Mouse (Mus musculus) MEL (cell line): ENCODE results near the gene Ppp4r2. TPM values are rescaled to one million over a fixed set of nuclear protein-coding genes. Genes with fewer than 3 reads are reported as not detected.

Experiments used
- DNase-seq: peaks from one replicate; pipeline ENCODE4 v3.0.0; 2011; ENCODE audit warnings: low read depth, low spot score
- H3K27ac ChIP-seq: 2 replicates; pipeline ENCODE4 v1.5.1; 2012; ENCODE audit warnings: low read depth, mild to moderate bottlenecking, control low read depth, low read length, moderate library complexity; ENCODE audit not compliant: control insufficient read depth
- H3K27me3 ChIP-seq, 2 experiments: fragments of 150-350 bp in 1 of 2; sonication (generic) in 1 of 2; 2 replicates each; pipeline ENCODE4 v1.6.1; 2012; ENCODE audit warnings: low read length in 2 of 2, mild to moderate bottlenecking in 2 of 2, improper control_type of control experiment in 1 of 2, moderate library complexity in 1 of 2; ENCODE audit not compliant: insufficient read depth in 2 of 2, control insufficient read depth in 1 of 2
- H3K36me3 ChIP-seq, 2 experiments: 2 replicates each; pipeline ENCODE4 v1.6.1; 2012 to 2014; ENCODE audit warnings: low read length in 2 of 2, improper control_type of control experiment in 1 of 2, inconsistent platforms in 1 of 2, mild to moderate bottlenecking in 1 of 2; ENCODE audit not compliant: insufficient read depth in 2 of 2, control insufficient read depth in 1 of 2
- H3K4me1 ChIP-seq, 2 experiments: fragments of 150-350 bp in 1 of 2; sonication (generic) in 1 of 2; 2 replicates each; pipeline ENCODE4 v1.6.1; 2012; ENCODE audit warnings: low read length in 2 of 2, improper control_type of control experiment in 1 of 2, mild to moderate bottlenecking in 1 of 2; ENCODE audit not compliant: insufficient read depth in 2 of 2, control insufficient read depth in 1 of 2
- H3K4me3 ChIP-seq, 2 experiments: fragments of 150-350 bp in 1 of 2; sonication (generic) in 1 of 2; 2 replicates each; pipeline ENCODE4 v1.5.1; 2012; ENCODE audit warnings: low read depth in 2 of 2, low read length in 2 of 2, mild to moderate bottlenecking in 2 of 2, moderate library complexity in 2 of 2, control low read depth in 1 of 2, improper control_type of control experiment in 1 of 2; ENCODE audit not compliant: control insufficient read depth in 1 of 2, insufficient read depth in 1 of 2
- H3K79me2 ChIP-seq: 2 replicates; pipeline ENCODE4 v1.6.1; 2012; ENCODE audit warnings: mild to moderate bottlenecking, low read length, moderate library complexity; ENCODE audit not compliant: control insufficient read depth, poor library complexity, insufficient read depth
- H3K9ac ChIP-seq: 2 replicates; pipeline ENCODE4 v1.6.1; 2012; ENCODE audit warnings: low read depth, mild to moderate bottlenecking, control low read depth, low read length, moderate library complexity; ENCODE audit not compliant: control insufficient read depth, poor library complexity, severe bottlenecking
- H3K9me3 ChIP-seq: fragments of 150-350 bp; sonication (generic); replicated peaks from 2 replicates; pipeline ENCODE4 v1.6.1; 2012; ENCODE audit warnings: mild to moderate bottlenecking, low read length, improper control_type of control experiment, moderate library complexity; ENCODE audit not compliant: insufficient read depth
- BHLHE40 ChIP-seq: IDR thresholded peaks from 2 replicates; pipeline ENCODE4 v1.6.1; 2012; ENCODE audit warnings: low read depth, mild to moderate bottlenecking, inconsistent platforms, low read length, improper control_type of control experiment, borderline replicate concordance
- CHD2 ChIP-seq: IDR thresholded peaks from 2 replicates; pipeline ENCODE4 v1.6.1; 2011; ENCODE audit warnings: low read length, improper control_type of control experiment
- CTCF ChIP-seq, 3 experiments: IDR thresholded peaks in 2 of 3; conservative IDR thresholded peaks in 1 of 3; 2 replicates each; pipeline ENCODE4 v1.5.1; 2011 to 2012; ENCODE audit warnings: low read length in 3 of 3, low read depth in 2 of 3, mild to moderate bottlenecking in 2 of 3, improper control_type of control experiment in 1 of 3, inconsistent platforms in 1 of 3, mixed read lengths in 1 of 3, moderate library complexity in 1 of 3; ENCODE audit not compliant: control insufficient read depth in 1 of 3, insufficient read depth in 1 of 3, poor library complexity in 1 of 3, severe bottlenecking in 1 of 3
- ELF1 ChIP-seq: IDR thresholded peaks from 2 replicates; pipeline ENCODE4 v1.6.1; 2014; ENCODE audit warnings: low read depth, mild to moderate bottlenecking, inconsistent platforms, low read length, improper control_type of control experiment, moderate library complexity
- EP300 ChIP-seq, 2 experiments: IDR thresholded peaks; 2 replicates each; pipeline ENCODE4 v1.6.1; 2011; ENCODE audit warnings: improper control_type of control experiment in 2 of 2, low read length in 2 of 2, low read depth in 1 of 2, mild to moderate bottlenecking in 1 of 2
- HCFC1 ChIP-seq: IDR thresholded peaks from 2 replicates; pipeline ENCODE4 v1.6.1; 2012; ENCODE audit warnings: low read depth, mild to moderate bottlenecking, inconsistent platforms, low read length, improper control_type of control experiment, moderate library complexity
- JUND ChIP-seq: IDR thresholded peaks from 2 replicates; pipeline ENCODE4 v1.6.1; 2011; ENCODE audit warnings: low read depth, mild to moderate bottlenecking, improper control_type of control experiment, low read length
- KAT2A ChIP-seq: conservative IDR thresholded peaks from 2 replicates; pipeline ENCODE4 v1.6.1; 2012; ENCODE audit warnings: low read depth, low read length, improper control_type of control experiment, inconsistent platforms
- MAFK ChIP-seq: IDR thresholded peaks from 2 replicates; pipeline ENCODE4 v1.6.1; 2011; ENCODE audit warnings: low read depth, mild to moderate bottlenecking, low read length, improper control_type of control experiment, borderline replicate concordance
- MYC ChIP-seq: IDR thresholded peaks from 2 replicates; pipeline ENCODE4 v1.6.1; 2011; ENCODE audit warnings: low read depth, mild to moderate bottlenecking, low read length, improper control_type of control experiment, moderate library complexity
- NELFE ChIP-seq: IDR thresholded peaks from 2 replicates; pipeline ENCODE4 v1.6.1; 2011; ENCODE audit warnings: low read depth, low read length, improper control_type of control experiment
- NRF1 ChIP-seq: IDR thresholded peaks from 2 replicates; pipeline ENCODE4 v1.6.1; 2014; ENCODE audit warnings: low read depth, mild to moderate bottlenecking, inconsistent platforms, low read length, improper control_type of control experiment, moderate library complexity; ENCODE audit not compliant: poor library complexity, insufficient read depth, severe bottlenecking
- RAD21 ChIP-seq: IDR thresholded peaks from 2 replicates; pipeline ENCODE4 v1.6.1; 2011; ENCODE audit warnings: mild to moderate bottlenecking, low read depth, low read length, improper control_type of control experiment
- RCOR1 ChIP-seq: IDR thresholded peaks from 2 replicates; pipeline ENCODE4 v1.6.1; 2012; ENCODE audit warnings: low read depth, mild to moderate bottlenecking, inconsistent platforms, low read length, improper control_type of control experiment
- SIN3A ChIP-seq: IDR thresholded peaks from 2 replicates; pipeline ENCODE4 v1.6.1; 2012; ENCODE audit warnings: low read length, improper control_type of control experiment, inconsistent platforms
- SMC3 ChIP-seq: IDR thresholded peaks from 2 replicates; pipeline ENCODE4 v1.6.1; 2011; ENCODE audit warnings: low read depth, low read length, improper control_type of control experiment
- ZC3H11A ChIP-seq: IDR thresholded peaks from 2 replicates; pipeline ENCODE4 v1.6.1; 2012; ENCODE audit warnings: low read depth, mild to moderate bottlenecking, inconsistent platforms, low read length, improper control_type of control experiment
- ZKSCAN1 ChIP-seq: IDR thresholded peaks from 2 replicates; pipeline ENCODE4 v1.6.1; 2012; ENCODE audit warnings: low read depth, mild to moderate bottlenecking, inconsistent platforms, low read length, improper control_type of control experiment, moderate library complexity
- ZNF384 ChIP-seq: IDR thresholded peaks from 2 replicates; pipeline ENCODE4 v1.6.1; 2012; ENCODE audit warnings: low read depth, mild to moderate bottlenecking, inconsistent platforms, low read length, improper control_type of control experiment
- polyA plus RNA-seq, 2 experiments: library from polyadenylated mRNA; stranded (reverse) in 1 of 2; unstranded in 1 of 2; fragments of >175 nt in 1 of 2; fragments of >200 nt in 1 of 2; gene quantifications; 2 replicates each; pipeline versions ENCODE4 v1.2.1 to v1.2.4; 2012; ENCODE audit warnings: low replicate concordance in 2 of 2, low read depth in 1 of 2; ENCODE audit not compliant: insufficient read length in 2 of 2, insufficient read depth in 1 of 2, missing spikeins in 1 of 2
- total RNA-seq: library from RNA; depleted of rRNA; stranded (reverse); fragments of 300-350 nt; gene quantifications from 2 replicates; pipeline ENCODE4 v1.2.3, GENCODE M21; 2012

The Ppp4r2 gene
- total and polyA plus RNA-seq, 3 experiments: 57.1 to 61.4 TPM; not detected in 1

DNA sequence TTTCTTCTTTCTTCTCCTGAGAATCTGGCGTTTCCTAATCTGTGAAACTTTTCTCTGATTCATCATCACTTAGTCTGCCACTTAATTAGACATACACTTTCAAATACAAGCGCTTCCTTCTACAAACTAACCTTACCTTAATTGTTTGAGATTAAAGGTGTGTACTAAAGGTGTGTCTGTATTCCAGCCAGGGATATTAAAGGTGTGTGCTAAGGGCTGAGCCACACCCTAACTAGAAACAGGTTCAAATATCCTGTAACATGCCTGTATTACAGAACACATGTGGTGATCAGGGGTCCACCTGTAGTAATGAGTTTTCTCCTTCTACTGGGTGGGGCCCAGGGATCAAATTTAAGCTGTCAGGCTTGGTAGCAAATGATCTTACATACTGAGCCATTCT is 12.1 kb upstream of the Ppp4r2 start:
- H3K9me3 ChIP-seq: no peaks in the 10 kb centered on the region
- no peaks in the 10 kb centered on the region for H3K79me2 ChIP-seq
- no peak for TF ChIP-seq HCFC1
- no peak for TF ChIP-seq NRF1
- no peak for TF ChIP-seq JUND
- no peak overlapping the region for H3K9ac ChIP-seq
- no peaks in the 10 kb centered on the region for H3K4me1 ChIP-seq
- H3K4me3 ChIP-seq: no peak overlapping the region
- no peak for DNase-seq
- no peaks in the 10 kb centered on the region; a peak in 1 of 4 replicates for H3K27me3 ChIP-seq
- no peak overlapping the region for H3K27ac ChIP-seq
- H3K36me3 ChIP-seq: no peaks in the 10 kb centered on the region

DNA sequence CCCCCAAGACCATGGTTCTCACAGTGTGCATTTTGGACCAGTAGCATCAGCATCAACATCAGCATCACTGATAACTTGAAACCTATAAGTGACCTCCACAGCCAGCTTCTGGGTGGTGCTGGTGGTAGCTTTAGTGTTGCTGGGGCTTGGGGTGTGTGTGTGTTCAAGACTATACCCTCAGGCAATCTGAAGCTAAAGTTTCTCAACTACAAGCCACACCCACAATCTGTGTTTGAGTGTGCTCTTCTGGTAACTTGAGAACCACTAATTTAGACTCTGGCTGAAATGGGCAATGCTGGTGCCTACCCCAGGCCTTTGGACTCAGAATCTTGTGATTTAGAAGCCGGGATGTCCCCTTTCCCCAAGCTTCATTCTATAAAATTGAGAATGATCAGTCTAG is 10.1 kb upstream of the Ppp4r2 start:
- Histone ChIP-seq H3K27ac (no peak overlapping the region), H3K27me3 (no peaks in the 10 kb centered on the region; a peak in 1 of 4 replicates), H3K36me3 (no peaks in the 10 kb centered on the region), H3K4me1 (no peaks in the 10 kb centered on the region), H3K9me3 (no peaks in the 10 kb centered on the region), H3K4me3 (no peak overlapping the region), H3K9ac (no peak overlapping the region), H3K79me2 (no peaks in the 10 kb centered on the region)
- TF ChIP-seq MYC: no peak
- no peak for TF ChIP-seq EP300 (IDR thresholded peaks at IDR 0.05; ENCODE audit: low read depth in 1 of 2, low read length in 2 of 2)
- no peak for TF ChIP-seq BHLHE40
- TF ChIP-seq ZKSCAN1: no peak
- no peak for TF ChIP-seq CTCF (IDR thresholded peaks at IDR 0.05 in 2 of 3, conservative IDR thresholded peaks at IDR 0.05 in 1 of 3; ENCODE audit: control insufficient read depth in 1 of 3, insufficient read depth in 1 of 3, low read depth in 2 of 3, low read length in 3 of 3, poor library complexity in 1 of 3, severe bottlenecking in 1 of 3)
- TF ChIP-seq ELF1: no peak
- no peak for DNase-seq

DNA sequence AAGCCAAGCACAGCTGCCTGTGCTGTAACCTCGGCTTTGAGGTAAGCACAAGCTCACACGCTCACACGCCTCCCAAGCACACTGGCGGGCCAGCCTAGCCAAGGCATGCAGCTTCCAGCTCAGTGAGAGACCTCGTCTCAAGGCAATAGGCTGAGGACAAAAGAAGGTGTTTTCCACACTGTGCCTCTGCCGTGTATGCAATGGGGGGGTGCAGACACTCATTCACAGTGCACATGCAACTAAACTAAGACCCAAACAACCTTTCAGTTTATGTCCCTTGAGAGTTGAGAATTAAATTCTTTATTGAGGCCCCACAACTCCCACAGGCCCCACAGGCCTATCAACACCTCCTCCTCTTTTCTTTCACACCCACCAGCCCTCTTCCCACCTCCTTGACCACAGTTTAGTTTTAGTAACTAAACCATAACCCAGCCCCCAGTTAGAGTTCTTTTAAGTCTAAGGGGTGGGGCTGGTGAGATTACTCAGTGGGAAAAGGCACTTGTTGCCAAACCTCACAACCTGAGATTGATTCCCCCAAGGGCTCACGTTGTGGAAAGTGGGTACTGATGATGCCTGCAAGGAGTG is 8.9 kb upstream of the Ppp4r2 start:
- Histone ChIP-seq H3K79me2 (no peaks in the 10 kb centered on the region), H3K9me3 (no peaks in the 10 kb centered on the region), H3K9ac (no peak overlapping the region), H3K4me3 (no peak overlapping the region), H3K27me3 (no peaks in the 10 kb centered on the region; a peak in 1 of 4 replicates), H3K27ac (no peak overlapping the region), H3K36me3 (no peaks in the 10 kb centered on the region), H3K4me1 (no peaks in the 10 kb centered on the region)
- no peak for DNase-seq
- TF ChIP-seq ZC3H11A: no peak
- TF ChIP-seq RAD21: no peak
- TF ChIP-seq KAT2A: no peak
- no peak for TF ChIP-seq ZNF384
- no peak for TF ChIP-seq HCFC1
- TF ChIP-seq MYC: no peak
- no peak for TF ChIP-seq MAFK
- no peak for TF ChIP-seq BHLHE40
- no peak for TF ChIP-seq RCOR1
- TF ChIP-seq JUND: no peak
- TF ChIP-seq CHD2: no peak
- no peak for TF ChIP-seq NELFE
- TF ChIP-seq CTCF (IDR thresholded peaks at IDR 0.05 in 2 of 3, conservative IDR thresholded peaks at IDR 0.05 in 1 of 3; ENCODE audit: control insufficient read depth in 1 of 3, insufficient read depth in 1 of 3, low read depth in 2 of 3, low read length in 3 of 3, poor library complexity in 1 of 3, severe bottlenecking in 1 of 3): no peak
- TF ChIP-seq SIN3A: no peak
- TF ChIP-seq SMC3: no peak
- no peak for TF ChIP-seq ZKSCAN1
- TF ChIP-seq NRF1: no peak
- no peak for TF ChIP-seq EP300 (IDR thresholded peaks at IDR 0.05; ENCODE audit: low read depth in 1 of 2, low read length in 2 of 2)
